Mouse (Mus musculus) right cerebral cortex, postnatal 25 days (tissue): ENCODE results near the gene Vmn1r11.

Experiments used
- DNase-seq: peaks from one replicate; pipeline ENCODE4 v3.0.0; 2022

Vmn1r11 gene

DNA sequence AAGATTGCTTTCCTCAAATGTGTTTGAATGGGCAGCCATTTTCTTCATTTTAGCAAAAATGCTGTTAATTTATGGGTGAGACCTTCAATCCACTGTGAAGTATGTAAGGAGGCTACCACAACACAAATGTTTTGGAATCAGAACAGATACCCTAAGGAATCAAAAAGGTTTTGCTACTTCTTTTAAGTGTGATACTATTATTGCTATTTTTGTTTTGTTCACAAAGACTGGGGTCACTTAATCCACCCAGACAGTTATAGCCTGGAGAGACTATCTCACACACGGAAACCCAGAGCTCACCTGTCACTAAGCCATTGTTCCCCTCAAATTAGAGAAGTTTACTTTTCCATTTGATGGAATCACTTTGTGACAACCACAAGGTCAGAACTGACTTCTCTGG is at the start of gene Vmn1r11:
TSS of gene Vmn1r11 (plus strand) at position 301 of the 400 bp plus-strand sequence.
- DNase-seq, result no peak

DNA sequence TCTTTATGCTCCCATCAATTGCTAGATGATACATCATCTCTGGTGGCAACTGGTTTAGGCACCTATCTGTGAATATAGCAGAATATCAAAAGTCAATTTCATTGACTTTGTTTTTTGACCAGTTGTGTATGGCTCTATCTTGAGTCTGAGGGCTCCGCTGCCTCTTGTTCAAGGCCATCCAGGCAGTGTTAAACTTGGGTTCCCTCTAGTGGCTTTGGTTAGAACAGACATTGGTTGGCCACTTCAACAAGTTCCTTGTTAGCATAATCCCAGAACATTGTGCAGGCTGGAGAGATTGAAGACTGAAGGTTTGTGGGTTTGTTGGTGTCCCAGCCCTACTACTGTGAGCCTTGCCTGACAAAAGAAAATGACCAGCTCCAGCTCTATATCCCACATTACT is 26.9 kb upstream of the Vmn1r11 start:
- no peak for DNase-seq

DNA sequence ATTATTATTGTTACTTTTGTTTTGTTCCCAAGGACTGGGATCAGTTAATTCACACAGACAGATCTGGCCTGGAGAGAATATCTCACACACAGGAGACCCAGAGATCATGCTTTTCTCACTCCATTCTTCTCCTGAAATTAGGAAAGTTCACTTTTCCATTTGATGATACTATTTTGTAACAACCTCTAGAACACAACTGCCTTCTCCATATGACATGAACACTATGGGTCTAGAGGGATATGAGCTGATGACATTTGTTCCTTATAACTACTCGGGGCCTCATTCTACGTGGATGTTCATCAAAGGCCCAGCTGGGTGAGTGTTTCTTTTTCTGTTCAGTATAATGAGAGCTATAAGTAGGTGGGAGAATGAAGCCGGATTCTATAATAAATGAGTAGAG is 24.1 kb upstream of the Vmn1r11 start, which contains the start of gene Vmn1r10:
TSS of gene Vmn1r10 (plus strand) at position 301 of the 400 bp plus-strand sequence.
- DNase-seq, result no peak

DNA sequence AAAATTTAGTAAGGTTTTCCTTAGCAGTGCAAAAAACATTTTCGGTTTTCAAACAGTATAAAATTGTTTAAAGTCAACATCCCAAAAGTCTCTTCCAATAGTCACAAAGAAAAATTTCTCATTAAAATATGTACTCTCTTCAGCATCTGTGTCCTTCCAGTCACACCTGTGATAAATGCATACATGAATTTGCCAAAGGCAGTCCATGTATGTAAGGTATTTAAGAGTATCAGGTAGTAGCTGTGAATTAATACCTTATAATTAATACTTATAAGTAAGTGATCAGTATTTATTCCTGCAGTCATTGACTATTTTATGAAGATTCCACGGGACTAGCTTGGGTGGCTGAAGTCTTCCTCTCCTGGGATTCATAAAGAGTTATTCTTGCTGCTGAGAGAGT is 23.4 kb downstream of the Vmn1r11 start, which contains the start of gene Vmn1r12:
TSS of gene Vmn1r12 (plus strand) at position 301 of the 400 bp plus-strand sequence.
- DNase-seq, result no peak
